8 mouse cellular contexts compared by ENCODE assay signal in genomic region chr14:77156911-77157504, GRCm38 (mm10). TPM values are rescaled to one million over a fixed set of nuclear protein-coding genes. Genes with fewer than 3 reads are reported as not detected.
DNase-seq lines count a peak whose midpoint lies in the region; ATAC-seq and TF ChIP-seq lines count a peak whose summit lies in the region.

No protein-coding gene starts in this region.

- peak; percentile 9 for ATAC-seq in cerebellum, adult (ENCODE audit: insufficient number of reproducible peaks, low FRiP score, low TSS enrichment)
- peak; percentile 60 for ATAC-seq in forebrain, embryonic 13.5 days
- ATAC-seq in midbrain, postnatal 0 days (ENCODE audit: low FRiP score), result peak; percentile 32
- ATAC-seq in erythroid progenitor cell, adult 5-6 weeks (replicated peaks; ENCODE audit: low FRiP score, poor library complexity, severe bottlenecking), result no peak

- H3K9ac ChIP-seq in forebrain, embryonic 13.5 days, result peak overlapping the region; percentile 93
- H3K9ac ChIP-seq in midbrain, postnatal 0 days (replicated peaks; ENCODE audit: low read length, poor library complexity, severe bottlenecking), result peak overlapping the region; percentile 88

- peaks cover 3% of the 10 kb centered on the region; the same call in 1 of the 2 replicates for H3K27me3 ChIP-seq in forebrain, embryonic 13.5 days
- no peaks in the 10 kb centered on the region for H3K27me3 ChIP-seq in midbrain, postnatal 0 days (ENCODE audit: insufficient read depth, low read length)

- peak overlapping the region; percentile 95 for H3K27ac ChIP-seq in forebrain, embryonic 13.5 days
- H3K27ac ChIP-seq in midbrain, postnatal 0 days (ENCODE audit: low read depth, low read length), result peak overlapping the region; percentile 72

- H3K9me3 ChIP-seq in forebrain, embryonic 13.5 days (replicated peaks), result no peaks in the 10 kb centered on the region
- no peaks in the 10 kb centered on the region for H3K9me3 ChIP-seq in midbrain, postnatal 0 days (ENCODE audit: low read length)

- peaks cover 51% of the 10 kb centered on the region for H3K4me1 ChIP-seq in forebrain, embryonic 13.5 days
- H3K4me1 ChIP-seq in midbrain, postnatal 0 days (ENCODE audit: insufficient read depth, low read length), result peaks cover 11% of the 10 kb centered on the region

- TF ChIP-seq CTCF in midbrain, postnatal 0 days (IDR thresholded peaks at IDR 0.05), result no peak

- H3K4me3 ChIP-seq in forebrain, embryonic 13.5 days, result peak overlapping the region; percentile 94
- peak overlapping the region; percentile 95 for H3K4me3 ChIP-seq in midbrain, postnatal 0 days (ENCODE audit: low read depth, low read length)

- H3K4me2 ChIP-seq in forebrain, embryonic 13.5 days, result peak overlapping the region; percentile 93
- peak overlapping the region; percentile 85 for H3K4me2 ChIP-seq in midbrain, postnatal 0 days (ENCODE audit: low read depth, low read length, poor library complexity, severe bottlenecking)

- WGBS in forebrain, embryonic 13.5 days, result under 1% methylated on average over 64 of the region's 64 CpGs
- under 1% methylated on average over 27 of the region's 64 CpGs for WGBS in midbrain, postnatal 0 days

- DNase-seq in cerebellum, adult 8-10 months, result no peak
- peak; percentile 3 for DNase-seq in ovary, adult 18-20 months (ENCODE audit: low spot score)
- no peak for DNase-seq in ovary, postnatal 14 days (ENCODE audit: low spot score)
- peak; percentile 51 to 66 for DNase-seq in kidney, postnatal 4 days
- no peak for DNase-seq in midbrain, postnatal 0 days (ENCODE audit: low spot score)

- H3K36me3 ChIP-seq in forebrain, embryonic 13.5 days (ENCODE audit: poor library complexity, severe bottlenecking), result no peaks in the 10 kb centered on the region
- H3K36me3 ChIP-seq in midbrain, postnatal 0 days (ENCODE audit: insufficient read depth, low read length), result no peaks in the 10 kb centered on the region

RNA-seq across cellular contexts. Expression of gene Enox1, which starts 0.4 kb away (rescaled TPM):
- polyA plus RNA-seq in forebrain, embryonic 13.5 days (2015; fragmentation: Nextera tagmentation; extraction: Ambion mirVana), result 40.3 and 46.9 TPM in 2 replicates
- total RNA-seq in midbrain, postnatal 0 days (2014; rRNA removed), result 46.0 and 49.6 TPM in 2 replicates
- polyA plus RNA-seq in midbrain, postnatal 0 days (2015; fragmentation: Nextera tagmentation; extraction: Ambion mirVana), result 21.5 and 23.1 TPM in 2 replicates
- not detected in 2 replicates for total RNA-seq in erythroid progenitor cell, adult 5-6 weeks (2015; ENCODE audit: low replicate concordance)
- total RNA-seq in erythroid progenitor cell, adult 5-6 weeks (2017; ENCODE audit: low replicate concordance), result not detected in 2 replicates

Comparison
In these comparisons a context has a peak if more than half of its experiments do, and no peak if none do; other contexts are left out.
1. DNase-seq: peak in ovary, adult 18-20 months (single experiment) and kidney, postnatal 4 days (2 of 2); none in cerebellum, adult 8-10 months (single experiment), ovary, postnatal 14 days (single experiment) and midbrain, postnatal 0 days (single experiment).
2. RNA of gene Enox1, which starts 0.4 kb away (total RNA-seq): 46.0 to 49.6 TPM in midbrain, postnatal 0 days; not detected in erythroid progenitor cell, adult 5-6 weeks; every median in the first group is over 10 times any median in the second.